Mouse (Mus musculus) v-Abl transformed pro-B cells (cell line): ENCODE measurements at regions not wholly inside any gene's neighbourhood (a gene's known extent, or its start where the extent isn't known, plus 50 kb on each side); places are given as distances from the start of the nearest gene placed in this dataset.

ENCODE experiments used
- in situ Hi-C, 2 experiments: fragments of 400-800 bp; cut with MboI; formaldehyde crosslinking; loops; one replicate each; pipeline ENCODE4 v1.15.1; 2025; ENCODE audit not compliant: unreplicated experiment in 2 of 2

GRCm38 (mm10) chr3:40130858-40131584, 400.1 kb upstream of the Intu start:
- in situ Hi-C loops: no loop called here

GRCm38 (mm10) chr3:40138671-40139070, 392.4 kb upstream of the Intu start:
- in situ Hi-C loops: no loop called here

GRCm38 (mm10) chr3:40142229-40142628, 388.9 kb upstream of the Intu start:
- in situ Hi-C loops: no loop called here

- in situ Hi-C loops: no loop called here
Observed at GRCm38 (mm10) chr3:40158631-40159030, 372.5 kb upstream of the Intu start.

- in situ Hi-C loops: no loop called here
Observed at GRCm38 (mm10) chr3:40159591-40160145, 371.4 kb upstream of the Intu start.

- in situ Hi-C loops: no loop called here
Observed at GRCm38 (mm10) chr3:40164181-40164580, 366.9 kb upstream of the Intu start.

GRCm38 (mm10) chr3:40167970-40168626, 363.0 kb upstream of the Intu start:
- in situ Hi-C loops: no loop called here

GRCm38 (mm10) chr3:40169590-40169989, 361.5 kb upstream of the Intu start:
- in situ Hi-C loops: no loop called here

GRCm38 (mm10) chr3:40179726-40180317, 351.3 kb upstream of the Intu start:
- in situ Hi-C loops: no loop called here

GRCm38 (mm10) chr3:40185597-40186320, 345.3 kb upstream of the Intu start:
- in situ Hi-C loops: no loop called here

- in situ Hi-C loops: no loop called here
Observed at GRCm38 (mm10) chr3:40189529-40189928, 341.6 kb upstream of the Intu start.

GRCm38 (mm10) chr3:40190024-40190423, 341.1 kb upstream of the Intu start:
- in situ Hi-C loops: no loop called here

- in situ Hi-C loops: no loop called here
Observed at GRCm38 (mm10) chr3:40200174-40200573, 330.9 kb upstream of the Intu start.

- in situ Hi-C loops: no loop called here
Observed at GRCm38 (mm10) chr3:40206326-40206725, 324.8 kb upstream of the Intu start.

- in situ Hi-C loops: no loop called here
Observed at GRCm38 (mm10) chr3:40211793-40212192, 319.3 kb upstream of the Intu start.

GRCm38 (mm10) chr3:40226772-40227171, 304.3 kb upstream of the Intu start:
- in situ Hi-C loops: no loop called here

- in situ Hi-C loops: no loop called here
Observed at GRCm38 (mm10) chr3:40243499-40244101, 287.5 kb upstream of the Intu start.

- in situ Hi-C loops: no loop called here
Observed at GRCm38 (mm10) chr3:40254376-40254775, 276.7 kb upstream of the Intu start.

GRCm38 (mm10) chr3:40262536-40262935, 268.6 kb upstream of the Intu start:
- in situ Hi-C loops: no loop called here

GRCm38 (mm10) chr3:40267514-40267913, 263.6 kb upstream of the Intu start:
- in situ Hi-C loops: no loop called here

GRCm38 (mm10) chr3:40282926-40283325, 248.2 kb upstream of the Intu start:
- in situ Hi-C loops: no loop called here
